Mouse (Mus musculus): ENCODE data around the gene N4bp3. TPM values are rescaled to one million over a fixed set of nuclear protein-coding genes. Genes with fewer than 3 reads are reported as not detected.
A peak's percentile ranks its signal among the peaks of the same experiment; 100 is the strongest.
"Not testable (repeated sequence)": the region's sequence is repeated elsewhere in the genome, so short reads cannot be mapped to it uniquely, and the experiment has no call there.

The N4bp3 gene
- total RNA-seq (2012; rRNA removed): 23.7 and 43.8 TPM in 2 replicates

DNA sequence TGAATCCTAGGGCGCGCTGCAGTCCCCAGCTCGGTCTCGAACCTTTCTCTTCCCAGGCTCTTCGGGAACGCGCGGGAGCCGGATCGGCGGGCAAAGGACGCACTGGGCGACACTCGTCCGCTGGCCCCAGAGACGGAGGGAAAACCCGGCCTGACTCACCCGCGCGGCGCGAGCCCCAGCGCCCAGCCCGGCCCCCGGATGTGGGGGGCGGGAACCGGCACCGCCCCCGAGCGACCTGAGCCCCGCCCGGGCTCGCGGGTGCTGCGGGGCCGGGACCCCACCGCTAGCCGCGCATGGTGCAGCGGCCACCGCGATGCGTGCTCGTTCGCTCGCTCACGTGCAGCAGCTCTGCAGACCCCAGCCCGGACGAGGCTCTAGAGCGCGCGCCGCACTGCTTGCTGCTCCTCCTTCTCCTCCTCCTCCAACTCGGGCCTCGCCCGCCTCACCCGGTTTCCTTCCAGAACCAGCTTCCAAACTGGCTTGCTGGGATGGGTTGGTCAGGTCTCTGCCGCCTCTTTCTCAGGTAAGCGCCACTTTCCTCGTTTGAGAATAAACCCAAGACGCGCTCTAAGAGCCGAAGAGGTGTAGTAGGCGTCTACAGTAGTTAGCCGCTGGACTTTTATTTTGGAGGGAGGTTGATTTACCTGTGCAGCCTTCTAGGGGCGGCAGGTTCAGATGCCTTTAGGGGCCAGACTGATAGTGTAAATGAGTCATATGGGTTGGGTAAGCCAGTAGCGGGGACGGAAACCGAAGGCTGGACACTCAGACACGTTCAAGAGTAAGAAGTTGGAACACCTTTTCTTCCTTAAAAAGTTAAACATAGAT, at the start of gene N4bp3, which contains the start of gene D930048N14Rik:
N4bp3 (minus strand) TSS at position 152 of the 825 bp plus-strand sequence.
D930048N14Rik (plus strand) TSS at position 264 of the 825 bp plus-strand sequence.
- in situ Hi-C loops (cut with MboI; ENCODE audit: low sequenced_read_pairs in 2 of 2, unreplicated experiment in 2 of 2): no loop called here
- H3K4me3 ChIP-seq (ENCODE audit: insufficient read depth in 1 of 2, low read depth in 1 of 2, low read length in 2 of 2, poor library complexity in 1 of 2, severe bottlenecking in 1 of 2): peak within 1 kb of the TSS; percentile 77 to 83
- peak within 1 kb of the TSS; percentile 80 for H3K9ac ChIP-seq (ENCODE audit: insufficient read depth, low read depth, low read length, poor library complexity, severe bottlenecking)
- peaks cover 9 to 25% of the 10 kb centered on the region in 2 experiments for H3K4me1 ChIP-seq (ENCODE audit: control insufficient read depth in 2 of 2, insufficient read depth in 2 of 2, low read length in 2 of 2, poor library complexity in 1 of 2)
- peaks cover 21% of the 10 kb centered on the region for H3K36me3 ChIP-seq (ENCODE audit: control insufficient read depth, insufficient read depth, low read length, poor library complexity, severe bottlenecking)
- no peaks in the 10 kb centered on the region for H3K9me3 ChIP-seq (ENCODE audit: control insufficient read depth, insufficient read depth, low read depth, low read length)
- H3K27ac ChIP-seq (ENCODE audit: insufficient read depth, low read depth, low read length, poor library complexity, severe bottlenecking): peak within 1 kb of the TSS; percentile 37; the same call in 1 of the 2 replicates
- no peak for TF ChIP-seq ZC3H11A (IDR thresholded peaks at IDR 0.05; ENCODE audit: borderline replicate concordance, low read depth, low read length)
- TF ChIP-seq HCFC1 (IDR thresholded peaks at IDR 0.05; ENCODE audit: borderline replicate concordance, insufficient read depth, low read length): no peak
- TF ChIP-seq CHD2 (IDR thresholded peaks at IDR 0.05; ENCODE audit: low read depth, low read length): no peak
- TF ChIP-seq ZNF384 (IDR thresholded peaks at IDR 0.05; ENCODE audit: low read depth, low read length): no peak
- TF ChIP-seq MAFK (IDR thresholded peaks at IDR 0.05; ENCODE audit: insufficient read depth, low read depth, low read length): no peak
- DNase-seq (ENCODE audit: low read depth, low spot score): no peak

DNA sequence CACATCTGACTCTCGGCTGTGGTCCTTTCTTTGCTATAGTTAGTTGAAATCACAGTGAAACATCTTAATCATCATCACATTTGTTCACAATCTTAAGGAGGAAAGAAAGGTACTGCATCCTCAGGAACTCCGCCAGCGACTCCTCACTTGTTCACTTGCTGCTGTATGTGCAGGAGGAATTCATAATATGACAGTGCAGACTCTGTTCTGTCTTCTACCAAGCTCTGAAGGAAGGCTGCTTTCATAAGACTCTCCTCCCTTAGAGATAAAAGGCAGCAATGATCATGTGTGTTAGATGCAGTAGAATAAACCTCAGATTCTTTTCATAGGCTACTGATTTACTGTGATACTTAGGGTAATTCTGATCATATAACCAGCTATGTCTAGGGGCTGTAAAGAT, 44.3 kb upstream of the N4bp3 start:
- H3K4me1 ChIP-seq (ENCODE audit: control insufficient read depth in 2 of 2, insufficient read depth in 2 of 2, low read length in 2 of 2, poor library complexity in 1 of 2): no peaks in the 10 kb centered on the region
- no peak for TF ChIP-seq ZNF384 (IDR thresholded peaks at IDR 0.05; ENCODE audit: low read depth, low read length)
- no peak for TF ChIP-seq HCFC1 (IDR thresholded peaks at IDR 0.05; ENCODE audit: borderline replicate concordance, insufficient read depth, low read length)
- no peak for TF ChIP-seq ZC3H11A (IDR thresholded peaks at IDR 0.05; ENCODE audit: borderline replicate concordance, low read depth, low read length)
- no peak for TF ChIP-seq MAFK (IDR thresholded peaks at IDR 0.05; ENCODE audit: insufficient read depth, low read depth, low read length)
- TF ChIP-seq CHD2 (IDR thresholded peaks at IDR 0.05; ENCODE audit: low read depth, low read length): no peak
- no peak overlapping the region for H3K9ac ChIP-seq (ENCODE audit: insufficient read depth, low read depth, low read length, poor library complexity, severe bottlenecking)
- H3K4me3 ChIP-seq (ENCODE audit: insufficient read depth in 1 of 2, low read depth in 1 of 2, low read length in 2 of 2, poor library complexity in 1 of 2, severe bottlenecking in 1 of 2): no peak overlapping the region
- H3K27ac ChIP-seq (ENCODE audit: insufficient read depth, low read depth, low read length, poor library complexity, severe bottlenecking): no peak overlapping the region
- in situ Hi-C loops (cut with MboI; ENCODE audit: low sequenced_read_pairs in 2 of 2, unreplicated experiment in 2 of 2): no loop called here
- H3K9me3 ChIP-seq (ENCODE audit: control insufficient read depth, insufficient read depth, low read depth, low read length): no peaks in the 10 kb centered on the region
- DNase-seq (ENCODE audit: low read depth, low spot score): no peak
- H3K36me3 ChIP-seq (ENCODE audit: control insufficient read depth, insufficient read depth, low read length, poor library complexity, severe bottlenecking): peaks cover 3% of the 10 kb centered on the region; the same call in 1 of the 2 replicates

DNA sequence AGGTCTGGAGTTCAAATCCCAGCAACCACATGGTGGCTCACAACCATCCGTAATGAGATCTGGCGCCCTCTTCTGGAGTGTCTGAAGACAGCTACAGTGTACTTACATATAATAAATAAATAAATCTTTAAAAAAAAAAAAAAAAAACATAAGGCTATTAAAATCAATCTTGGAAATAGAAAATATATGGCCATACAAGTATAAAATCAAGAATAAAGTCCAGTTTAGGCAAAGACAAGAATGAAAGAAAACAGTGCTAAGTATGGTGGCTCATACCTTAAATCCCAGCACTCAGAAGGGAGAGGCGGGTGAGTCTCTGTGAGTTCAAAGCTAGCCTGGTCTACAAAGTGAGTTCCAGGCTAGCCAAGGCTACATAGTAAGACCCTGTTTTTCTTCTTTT, 40.0 kb upstream of the N4bp3 start:
- DNase-seq (ENCODE audit: low read depth, low spot score); H3K36me3 ChIP-seq (ENCODE audit: control insufficient read depth, insufficient read depth, low read length, poor library complexity, severe bottlenecking); H3K9me3 ChIP-seq (ENCODE audit: control insufficient read depth, insufficient read depth, low read depth, low read length); H3K4me1 ChIP-seq (ENCODE audit: control insufficient read depth in 2 of 2, insufficient read depth in 2 of 2, low read length in 2 of 2, poor library complexity in 1 of 2); H3K4me3 ChIP-seq (ENCODE audit: insufficient read depth in 1 of 2, low read depth in 1 of 2, low read length in 2 of 2, poor library complexity in 1 of 2, severe bottlenecking in 1 of 2); H3K9ac ChIP-seq (ENCODE audit: insufficient read depth, low read depth, low read length, poor library complexity, severe bottlenecking); in situ Hi-C loops (cut with MboI; ENCODE audit: low sequenced_read_pairs in 2 of 2, unreplicated experiment in 2 of 2); H3K27ac ChIP-seq (ENCODE audit: insufficient read depth, low read depth, low read length, poor library complexity, severe bottlenecking): not testable (repeated sequence)
- peak; percentile 76 for TF ChIP-seq ZNF384 (IDR thresholded peaks at IDR 0.05; ENCODE audit: low read depth, low read length)

DNA sequence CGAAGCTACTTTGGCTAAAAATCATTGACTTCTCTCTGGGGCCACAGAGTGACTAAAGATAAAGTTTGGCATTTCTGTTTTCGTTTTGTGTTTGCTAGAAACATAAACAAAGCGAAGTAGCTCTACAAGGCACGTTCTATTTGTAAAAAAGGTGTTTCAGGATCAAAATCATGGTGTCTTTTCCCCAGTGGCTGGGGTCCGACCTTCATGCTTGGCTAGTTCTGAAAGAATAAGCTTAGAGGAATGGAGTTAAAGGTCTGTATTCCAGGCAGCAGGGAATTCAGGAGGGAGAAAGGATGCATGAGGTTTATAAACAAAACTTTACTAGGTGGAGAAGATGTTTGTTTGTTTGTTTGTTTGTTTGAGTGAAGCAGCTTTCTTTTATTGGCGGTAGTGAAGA, 38.7 kb upstream of the N4bp3 start:
- no peak for DNase-seq (ENCODE audit: low read depth, low spot score)
- Histone ChIP-seq H3K9ac (ENCODE audit: insufficient read depth, low read depth, low read length, poor library complexity, severe bottlenecking) (peak overlapping the region; percentile 99; the same call in 1 of the 2 replicates), H3K4me3 (ENCODE audit: insufficient read depth in 1 of 2, low read depth in 1 of 2, low read length in 2 of 2, poor library complexity in 1 of 2, severe bottlenecking in 1 of 2) (peak overlapping the region; percentile 78 to 92), H3K4me1 (ENCODE audit: control insufficient read depth in 2 of 2, insufficient read depth in 2 of 2, low read length in 2 of 2, poor library complexity in 1 of 2) (no peaks in the 10 kb centered on the region), H3K36me3 (ENCODE audit: control insufficient read depth, insufficient read depth, low read length, poor library complexity, severe bottlenecking) (peaks cover 7% of the 10 kb centered on the region), H3K9me3 (ENCODE audit: control insufficient read depth, insufficient read depth, low read depth, low read length) (no peaks in the 10 kb centered on the region), H3K27ac (ENCODE audit: insufficient read depth, low read depth, low read length, poor library complexity, severe bottlenecking) (peak overlapping the region; percentile 100; the same call in 1 of the 2 replicates)
- no peak for TF ChIP-seq ZNF384 (IDR thresholded peaks at IDR 0.05; ENCODE audit: low read depth, low read length)
- no peak for TF ChIP-seq CHD2 (IDR thresholded peaks at IDR 0.05; ENCODE audit: low read depth, low read length)
- TF ChIP-seq MAFK (IDR thresholded peaks at IDR 0.05; ENCODE audit: insufficient read depth, low read depth, low read length): no peak
- no peak for TF ChIP-seq HCFC1 (IDR thresholded peaks at IDR 0.05; ENCODE audit: borderline replicate concordance, insufficient read depth, low read length)
- TF ChIP-seq ZC3H11A (IDR thresholded peaks at IDR 0.05; ENCODE audit: borderline replicate concordance, low read depth, low read length): no peak
- in situ Hi-C loops (cut with MboI; ENCODE audit: low sequenced_read_pairs in 2 of 2, unreplicated experiment in 2 of 2): loop anchor here in 1 of 2 experiments (10.0 kb wide), 1 partner anchor 75 kb away; the partner anchor contains the start of gene Nhp2

Data from ES-E14 (cell line).